Mouse (Mus musculus): ENCODE measurements around the gene Ccm2l.

Gene Ccm2l

DNA sequence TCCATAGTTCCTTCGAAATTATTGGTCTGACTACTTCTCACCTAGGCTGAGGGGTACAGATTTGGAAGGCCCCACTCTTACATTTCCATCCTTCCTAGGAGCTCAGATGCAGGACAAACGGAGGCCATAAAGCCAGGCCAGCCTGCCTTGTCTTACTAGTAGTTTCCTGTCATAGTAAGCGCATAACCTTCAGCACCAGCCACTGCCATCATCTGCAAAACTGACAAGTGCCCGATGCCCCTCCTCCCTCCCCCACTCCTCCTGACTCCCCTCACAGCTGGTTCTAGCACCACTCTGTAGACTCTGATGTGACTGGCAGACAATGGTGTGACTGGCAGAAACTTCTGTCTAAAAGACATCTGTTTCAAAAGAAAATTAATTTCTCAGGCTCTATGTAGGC, 20.4 kb downstream of the Ccm2l start:
- no peak for DNase-seq (ENCODE audit: extremely low spot score, low read depth, low spot score)

DNA sequence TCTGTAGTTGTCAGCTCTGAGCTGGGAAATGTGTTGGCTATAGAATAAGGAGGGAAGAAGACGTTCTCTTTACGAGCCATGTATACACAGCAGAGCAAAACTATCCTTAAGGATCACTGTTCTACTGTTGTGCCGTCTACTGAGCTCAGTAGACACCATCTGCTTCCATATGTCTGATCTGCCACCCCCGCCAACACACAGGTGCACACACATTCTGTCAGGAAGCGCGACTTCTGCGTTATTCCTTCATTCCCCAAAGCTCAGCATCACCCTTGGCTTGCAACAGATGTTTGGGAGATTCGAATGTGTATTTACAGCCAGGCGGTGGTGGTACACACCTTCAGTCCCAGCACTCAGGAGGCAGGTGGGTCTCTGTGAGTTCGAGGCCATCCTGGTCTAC, 21.3 kb downstream of the Ccm2l start:
- DNase-seq (ENCODE audit: extremely low spot score, low read depth, low spot score) = no peak

DNA sequence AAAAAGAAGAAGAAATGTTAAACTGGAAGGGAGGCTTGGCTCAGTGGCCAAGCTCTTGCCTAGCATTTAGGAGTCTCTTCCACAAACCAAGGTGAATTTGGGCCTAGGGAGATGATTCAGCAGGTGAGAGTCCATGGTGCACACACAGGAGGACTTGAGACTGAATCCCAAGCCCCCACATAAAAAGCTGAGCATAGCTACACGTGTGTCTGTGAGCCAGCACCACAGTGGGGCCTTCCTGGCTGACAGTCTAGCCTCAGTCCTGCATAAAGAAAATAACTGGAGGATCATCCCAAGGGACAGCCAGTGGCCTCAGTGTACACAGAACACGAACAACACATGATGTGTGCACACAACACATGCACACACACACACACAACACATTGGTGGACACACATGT, 23.6 kb downstream of the Ccm2l start:
- no peak for DNase-seq (ENCODE audit: extremely low spot score, low read depth, low spot score)

DNA sequence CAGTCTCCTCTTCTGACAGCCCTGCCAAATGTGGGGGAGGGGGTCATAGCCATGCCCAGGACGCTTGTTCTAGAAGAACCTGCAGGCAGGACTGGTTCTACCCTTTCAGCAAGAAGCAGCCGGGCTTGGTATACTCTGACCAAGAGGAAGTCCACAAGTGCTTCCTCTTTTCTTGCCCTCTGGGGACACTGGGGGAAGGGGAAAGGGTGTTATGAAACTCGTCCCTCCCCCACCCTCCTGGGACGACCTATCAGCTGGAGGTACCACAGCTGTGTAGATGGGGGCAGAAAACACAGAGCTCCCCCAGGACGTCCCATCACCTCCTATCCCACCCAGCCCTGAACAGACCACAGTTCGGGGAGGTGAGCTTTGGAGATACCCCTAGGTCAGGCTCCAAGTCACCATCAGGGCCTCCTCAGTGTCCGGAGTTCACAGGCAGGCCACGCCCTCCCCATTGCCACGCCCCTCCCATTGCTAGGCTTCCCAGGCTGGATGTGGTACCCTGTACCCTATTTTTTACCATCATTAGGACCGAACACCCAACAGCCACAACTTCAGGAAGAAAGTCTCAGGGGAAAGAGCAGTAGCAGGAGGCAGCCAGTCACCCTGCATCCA, 24.9 kb downstream of the Ccm2l start:
- DNase-seq (ENCODE audit: extremely low spot score, low read depth, low spot score) = no peak

DNA sequence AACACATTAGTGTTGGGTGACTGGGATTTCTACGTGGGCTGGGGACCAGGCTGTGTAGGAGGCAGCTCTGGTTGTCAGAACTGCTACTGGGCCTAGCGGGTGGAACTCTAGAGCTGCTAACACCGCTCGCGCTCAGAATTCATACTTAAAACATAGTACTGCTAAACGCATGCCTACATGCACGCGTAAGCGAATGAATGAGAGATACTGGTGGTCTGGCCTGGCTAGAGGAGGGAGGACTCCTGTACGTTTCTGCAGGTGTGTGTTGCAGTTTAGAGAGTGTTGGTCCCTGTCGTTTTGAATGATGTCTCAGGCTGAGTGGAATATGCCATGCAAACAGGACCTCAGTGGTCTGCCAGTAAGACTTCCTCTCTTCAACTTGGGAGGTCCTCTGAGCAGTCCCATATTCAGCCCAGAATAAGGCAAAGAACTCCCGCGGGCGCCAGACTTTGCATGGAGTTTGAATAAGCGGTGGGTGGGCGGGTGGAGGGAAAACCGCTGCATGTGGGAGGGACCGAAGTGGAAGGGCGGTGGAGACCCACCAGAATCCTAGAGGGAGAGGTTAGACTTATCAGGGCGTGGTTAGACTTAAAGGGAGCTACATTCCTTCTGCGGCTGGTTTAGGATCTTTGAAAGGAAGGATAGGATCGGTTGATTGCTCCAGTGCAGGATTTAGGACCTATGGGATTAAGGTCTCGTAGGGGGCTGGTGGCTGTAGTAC, 41.5 kb downstream of the Ccm2l start:
- DNase-seq (ENCODE audit: extremely low spot score, low read depth, low spot score) = no peak

DNA sequence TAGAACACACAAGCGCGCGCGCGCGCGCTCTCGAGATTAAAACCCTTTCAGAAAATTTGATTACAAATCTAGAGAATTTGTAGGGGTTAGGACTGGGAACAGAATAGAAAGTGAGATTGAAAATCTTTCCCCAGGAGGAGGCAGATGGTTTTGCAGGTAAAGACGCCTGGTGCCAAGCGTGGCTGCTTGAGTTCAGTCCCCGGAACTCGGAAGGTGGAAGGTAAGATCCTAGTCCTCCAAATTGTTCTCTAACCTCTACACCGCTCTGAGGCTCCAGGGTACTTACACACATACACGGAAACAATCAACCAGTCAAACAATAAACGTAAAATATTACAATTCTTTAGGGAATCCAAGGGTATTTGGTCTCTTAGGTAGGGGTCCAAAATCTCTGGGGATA, 42.0 kb downstream of the Ccm2l start:
- DNase-seq (ENCODE audit: extremely low spot score, low read depth, low spot score) = no peak

DNA sequence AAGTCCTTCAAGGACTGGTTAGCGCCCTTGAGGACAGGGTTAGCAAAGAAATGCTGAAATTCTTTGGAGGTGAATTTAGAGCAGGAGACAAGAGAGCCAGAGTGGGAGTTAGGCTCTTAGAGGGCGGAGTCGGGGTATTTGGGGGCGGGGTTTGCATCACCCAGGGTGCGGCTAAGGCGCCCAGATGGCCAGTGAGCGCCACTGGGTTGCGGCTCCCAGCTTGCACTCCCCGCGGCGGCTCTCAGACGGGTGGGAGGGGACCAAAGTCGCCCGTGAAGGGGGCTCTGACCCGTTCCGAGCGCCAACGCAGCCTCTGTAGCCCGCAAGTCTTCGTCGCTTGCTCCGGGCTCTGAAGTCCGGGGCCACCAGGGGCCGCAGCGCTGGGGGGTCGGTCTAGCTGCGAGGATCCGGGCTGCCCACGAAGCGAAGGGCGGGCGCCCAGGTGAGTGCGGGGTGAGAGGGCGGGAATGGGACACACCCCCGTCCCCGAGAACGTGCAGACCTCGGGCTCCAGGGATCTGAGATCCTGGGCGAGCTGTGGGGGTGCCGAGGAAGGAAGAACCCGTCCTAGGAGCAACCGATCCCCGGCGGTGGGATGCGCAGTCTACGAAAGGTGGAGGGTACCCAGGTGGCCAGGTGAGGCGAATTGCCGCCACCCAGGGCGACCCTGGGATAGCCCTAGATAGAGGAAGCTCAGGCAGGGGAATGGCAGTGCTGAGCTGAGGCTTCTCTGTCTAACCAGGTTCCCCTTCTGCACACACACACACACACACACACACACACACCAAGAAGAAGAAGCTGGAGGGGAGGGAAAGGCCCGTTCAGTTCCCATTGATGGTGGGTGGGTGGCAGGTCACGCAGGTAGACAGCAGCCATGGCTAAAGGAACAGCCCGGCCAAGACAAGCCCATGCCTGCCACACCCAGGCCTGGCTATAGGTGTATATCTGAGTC, 42.8 kb downstream of the Ccm2l start, which contains the start of gene Hck:
Hck (plus strand) TSS at position 156 of the 952 bp plus-strand sequence.
- DNase-seq (ENCODE audit: extremely low spot score, low read depth, low spot score) = no peak

DNA sequence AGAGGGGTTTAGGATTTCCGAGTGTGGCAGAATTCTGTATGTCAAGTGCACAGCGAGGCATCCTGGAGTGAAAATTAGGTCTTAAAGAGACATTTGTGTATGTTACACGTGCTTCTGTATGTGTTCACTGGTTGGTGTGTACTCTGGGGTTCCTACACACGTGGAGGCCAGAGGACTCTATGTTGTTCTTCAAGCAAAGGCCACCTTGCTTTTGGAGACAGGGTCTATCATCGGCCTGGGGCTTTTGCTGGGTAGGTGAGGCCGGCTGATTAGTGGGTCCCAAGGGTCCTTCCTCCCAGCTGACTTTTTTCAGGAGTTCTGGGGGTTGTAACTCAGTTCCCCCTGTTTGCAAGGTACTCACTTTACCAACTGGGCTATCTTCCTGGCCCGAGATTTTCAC, 43.8 kb downstream of the Ccm2l start:
- DNase-seq (ENCODE audit: extremely low spot score, low read depth, low spot score) = no peak

DNA sequence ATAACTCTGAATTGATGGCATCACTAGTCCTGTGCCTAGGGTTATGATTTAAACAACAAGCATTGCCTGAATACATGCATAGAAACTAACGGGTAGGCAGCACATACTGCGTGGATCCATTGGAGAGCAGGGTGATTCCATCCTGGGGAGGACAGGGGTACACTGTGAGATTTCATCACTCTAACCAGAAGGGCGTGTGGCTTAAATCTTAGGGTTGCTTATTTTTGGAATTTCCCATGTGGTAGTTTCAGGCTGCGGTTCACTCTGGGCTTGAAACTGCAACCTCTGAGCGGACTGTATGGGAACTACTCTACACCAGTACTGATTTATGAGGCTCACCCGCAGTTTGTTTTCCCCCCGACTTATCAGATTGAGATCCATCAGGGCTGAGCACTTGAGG, 45.5 kb downstream of the Ccm2l start:
- no peak for DNase-seq (ENCODE audit: extremely low spot score, low read depth, low spot score)

DNA sequence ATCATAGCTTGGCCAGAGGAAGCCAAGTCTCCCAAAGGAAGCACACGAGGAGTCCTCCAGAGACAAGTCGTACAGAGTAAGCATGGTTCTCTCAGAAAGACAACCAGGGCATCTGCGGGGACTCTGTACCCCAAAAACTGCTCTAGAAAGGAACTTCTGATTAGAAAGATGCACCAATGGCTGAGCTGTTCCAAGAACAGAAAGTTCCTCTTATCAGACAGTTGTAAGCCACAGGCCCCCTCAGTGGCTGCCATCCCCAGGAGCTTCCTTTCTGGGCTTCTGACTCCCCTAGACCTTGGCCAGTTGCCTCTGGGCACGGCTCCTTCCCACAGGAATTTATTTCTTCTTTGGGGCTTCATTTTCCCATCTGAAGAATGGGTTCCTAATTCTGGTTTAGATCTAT, 49.9 kb downstream of the Ccm2l start:
- no peak for DNase-seq (ENCODE audit: extremely low spot score, low read depth, low spot score)

DNA sequence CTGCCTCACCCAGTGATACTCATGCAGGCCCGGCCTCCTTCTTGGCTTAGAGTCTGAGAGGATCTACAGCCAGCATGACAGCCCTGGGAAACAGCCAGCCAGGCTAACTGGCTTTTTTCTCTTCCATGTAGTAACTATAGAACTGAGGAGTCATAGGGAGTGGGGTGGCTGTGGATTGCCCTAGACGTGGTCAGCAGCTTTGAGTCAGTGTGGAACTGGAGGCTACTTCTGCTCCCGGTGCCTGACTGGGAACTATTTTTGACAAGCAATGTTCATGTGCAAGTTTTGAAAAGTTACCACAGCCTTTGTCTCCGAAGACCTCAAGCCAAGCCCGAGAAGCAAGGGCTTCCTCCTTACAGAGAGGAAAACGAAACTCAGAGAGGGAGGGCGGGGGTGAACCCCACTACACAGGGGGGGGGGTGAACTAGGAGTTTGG, 51.3 kb downstream of the Ccm2l start:
- DNase-seq (ENCODE audit: extremely low spot score, low read depth, low spot score) = no peak

DNA sequence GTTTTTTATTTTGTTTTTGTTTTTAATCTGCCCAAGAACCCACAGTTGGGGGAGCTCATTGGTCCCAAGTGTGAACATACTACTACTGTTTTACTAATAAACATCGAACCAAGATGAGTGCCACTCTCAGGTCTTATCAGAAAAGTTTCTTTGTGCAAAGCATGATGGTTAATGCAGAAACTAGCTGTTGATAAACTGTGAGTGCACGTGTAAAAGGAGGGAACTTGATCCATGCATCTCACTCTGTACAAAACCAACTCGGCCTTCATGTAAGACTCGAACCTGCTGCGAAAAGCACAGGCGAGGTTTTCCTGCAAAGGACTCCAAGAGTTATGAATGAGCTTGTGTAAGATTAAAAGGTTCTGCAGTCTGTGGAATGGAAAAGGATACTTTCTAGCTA, 53.7 kb downstream of the Ccm2l start:
- DNase-seq (ENCODE audit: extremely low spot score, low read depth, low spot score) = no peak

DNA sequence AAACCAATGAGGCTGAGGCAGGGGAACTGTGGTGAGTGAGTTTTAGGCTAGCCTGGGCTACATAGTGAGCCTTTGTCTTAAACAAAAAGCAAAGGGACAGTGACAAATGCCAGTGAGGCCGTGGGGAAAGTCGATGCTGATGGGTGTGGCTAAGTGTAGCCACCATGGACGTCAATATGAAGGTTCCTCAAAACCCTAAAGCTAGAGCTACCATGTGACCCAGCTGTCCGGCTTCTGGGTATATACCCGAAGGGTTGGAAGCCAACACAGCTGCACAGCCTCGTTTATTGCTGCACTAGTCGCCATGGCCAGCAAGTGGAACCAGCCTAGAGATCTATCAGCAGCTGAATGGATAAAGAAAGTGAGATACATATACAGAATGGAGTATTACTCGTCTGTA, 54.4 kb downstream of the Ccm2l start:
- no peak for DNase-seq (ENCODE audit: extremely low spot score, low read depth, low spot score)

DNA sequence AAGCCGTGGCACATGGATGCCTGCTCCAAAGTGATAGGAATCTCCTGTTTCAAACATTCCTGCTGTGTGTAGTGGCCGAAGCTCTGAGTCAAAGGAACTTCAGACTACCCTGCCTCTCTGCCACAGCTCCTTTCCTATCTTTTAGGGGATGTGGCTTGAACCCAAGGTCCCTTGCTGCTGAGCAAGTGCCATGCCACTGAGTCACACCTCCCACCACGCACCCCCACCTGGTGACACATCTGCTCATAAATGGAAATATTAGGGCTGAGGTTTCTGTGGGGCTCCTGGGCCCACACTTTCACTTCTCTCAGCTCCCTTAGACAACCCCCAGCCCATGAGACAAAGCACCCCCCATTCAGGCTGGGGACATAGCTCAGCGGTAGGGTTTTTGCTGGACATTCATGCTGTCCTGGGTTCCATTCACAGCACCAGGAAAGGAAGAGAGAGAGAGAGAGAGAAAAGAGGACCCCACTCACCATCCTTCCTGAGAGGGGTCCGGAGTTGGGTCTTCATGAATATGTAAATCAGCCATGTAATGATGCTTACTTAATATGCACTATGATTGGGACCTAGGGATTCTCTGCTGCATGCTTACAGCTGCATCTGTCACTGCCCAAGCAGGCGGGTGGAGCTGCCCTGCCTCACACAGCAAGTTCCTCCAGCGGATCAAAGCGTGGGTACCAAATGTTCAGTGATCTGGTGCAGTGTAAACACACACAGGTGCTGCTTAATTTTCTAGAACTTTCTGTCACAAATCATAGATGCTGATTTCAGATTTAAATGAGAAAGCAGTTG, 56.3 kb downstream of the Ccm2l start:
- DNase-seq (ENCODE audit: extremely low spot score, low read depth, low spot score) = no peak

DNA sequence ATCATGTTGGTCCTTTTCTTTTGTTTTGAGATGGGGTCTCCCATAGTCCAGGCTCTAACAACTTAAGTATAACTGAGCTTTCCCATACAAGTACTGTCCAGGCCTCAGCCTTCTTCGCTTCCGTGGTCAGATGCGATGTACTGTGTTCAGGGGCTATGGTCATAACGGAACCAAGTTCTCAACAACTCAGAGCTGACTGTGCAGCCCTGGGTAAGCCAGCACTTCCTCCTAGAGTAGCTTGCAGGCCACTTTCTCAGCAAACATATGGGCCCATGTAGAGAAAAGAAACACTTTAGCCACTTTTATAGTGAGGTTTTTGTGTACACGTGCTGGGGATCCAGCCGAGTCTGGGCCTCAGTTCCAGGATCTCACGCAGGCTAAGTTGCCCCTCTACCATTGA, 56.9 kb downstream of the Ccm2l start:
- no peak for DNase-seq (ENCODE audit: extremely low spot score, low read depth, low spot score)

DNA sequence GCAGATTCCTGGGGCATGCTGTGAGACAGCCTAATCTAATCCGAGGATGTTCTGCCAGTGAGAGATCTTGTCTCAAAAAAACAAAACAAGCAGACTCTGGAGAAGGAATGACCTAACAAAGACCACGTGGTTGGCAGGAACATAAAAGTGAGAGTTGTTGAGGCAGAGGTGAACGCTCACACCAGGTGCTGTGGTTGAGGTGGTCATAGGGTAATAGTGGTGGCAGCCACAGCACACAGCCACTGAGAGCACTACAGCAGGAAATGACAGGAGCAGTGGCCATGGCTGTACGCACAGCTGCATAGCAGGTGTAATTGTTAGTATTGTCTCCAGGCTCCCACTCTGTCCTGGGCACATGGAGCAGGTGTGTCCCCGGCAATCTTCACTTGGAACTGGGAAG, 60.1 kb downstream of the Ccm2l start:
- no peak for DNase-seq (ENCODE audit: extremely low spot score, low read depth, low spot score)

DNA sequence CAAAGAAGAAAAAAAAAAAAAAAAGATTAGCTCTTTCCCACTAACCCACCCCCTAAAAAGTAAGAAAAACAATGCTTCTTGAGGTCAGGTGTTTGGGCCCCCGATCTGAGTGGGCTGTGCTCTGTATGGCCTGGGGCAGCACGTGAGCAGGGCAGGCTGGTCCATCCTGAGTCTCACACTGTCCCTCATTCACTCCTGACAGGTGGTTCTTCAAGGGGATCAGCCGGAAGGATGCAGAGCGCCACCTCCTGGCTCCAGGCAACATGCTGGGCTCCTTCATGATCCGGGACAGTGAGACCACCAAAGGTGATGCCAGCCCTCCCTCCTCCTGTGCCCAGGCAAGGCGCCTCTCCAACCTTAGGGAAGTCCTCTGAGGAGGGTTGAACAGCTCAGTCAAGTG, 65.3 kb downstream of the Ccm2l start:
- DNase-seq (ENCODE audit: extremely low spot score, low read depth, low spot score) = no peak

Data from hindlimb bud, embryonic 11.5 days (tissue).